Mouse (Mus musculus) kidney, embryonic 14.5 days (tissue): ENCODE measurements around the gene Ciita. TPM values are rescaled to one million over a fixed set of nuclear protein-coding genes. Genes with fewer than 3 reads are reported as not detected.

Experiments
- ATAC-seq: fragments of 200-750 bp; cut with Nextera tagmentation; 2 replicates; pipeline ENCODE4 v1.8.0; 2017; ENCODE audit warnings: moderate number of reproducible peaks, mild to moderate bottlenecking, moderate TSS enrichment, moderate library complexity; ENCODE audit not compliant: low FRiP score, low TSS enrichment
- H3K27ac ChIP-seq: fragments of 300-500 bp; sonication (generic); 2 replicates; pipeline ENCODE4 v1.5.1; 2014; ENCODE audit warnings: low read depth, mild to moderate bottlenecking, low read length, moderate library complexity, mixed read lengths
- H3K27me3 ChIP-seq: fragments of 300-500 bp; sonication (generic); 2 replicates; pipeline ENCODE4 v1.6.1; 2014; ENCODE audit warnings: mild to moderate bottlenecking, low read length; ENCODE audit not compliant: control insufficient read depth, insufficient read depth
- H3K36me3 ChIP-seq: fragments of 300-500 bp; sonication (generic); 2 replicates; pipeline ENCODE4 v1.6.1; 2014; ENCODE audit warnings: low read length, mixed read lengths; ENCODE audit not compliant: control insufficient read depth, insufficient read depth
- H3K4me1 ChIP-seq: fragments of 300-500 bp; sonication (generic); 2 replicates; pipeline ENCODE4 v1.6.1; 2014; ENCODE audit warnings: low read length, mixed read lengths; ENCODE audit not compliant: control insufficient read depth, insufficient read depth
- H3K4me2 ChIP-seq: fragments of 300-500 bp; sonication (generic); replicated peaks from 2 replicates; pipeline ENCODE4 v1.6.1; 2014; ENCODE audit warnings: low read depth, mild to moderate bottlenecking, low read length
- H3K4me3 ChIP-seq: fragments of 300-500 bp; sonication (generic); 2 replicates; pipeline ENCODE4 v1.5.1; 2014; ENCODE audit warnings: mild to moderate bottlenecking, low read length
- H3K9ac ChIP-seq: fragments of 300-500 bp; sonication (generic); 2 replicates; pipeline ENCODE4 v1.6.1; 2014; ENCODE audit warnings: low read depth, mild to moderate bottlenecking, low read length, moderate library complexity
- H3K9me3 ChIP-seq: fragments of 300-500 bp; sonication (generic); 2 replicates; pipeline ENCODE4 v1.6.1; 2016; ENCODE audit warnings: low read length; ENCODE audit not compliant: control insufficient read depth
- WGBS: fragments of 180-500 bp; shearing (Covaris S2); extraction: QIAGEN DNeasy Blood & Tissue Kit; methylation state at CpG from one replicate; pipeline ENCODE4 v1.1.7; 2014; 5-methylcytosine and 5-hydroxymethylcytosine counted together
- polyA plus RNA-seq: library from polyadenylated mRNA; unstranded; fragments of >200 nt; fragmentation: Nextera tagmentation; extraction: Ambion mirVana; gene quantifications from 2 replicates; pipeline ENCODE4 v1.2.1, GENCODE M21; 2014

The Ciita gene
- polyA plus RNA-seq, result 0.31 and 1.4 TPM in 2 replicates

GRCm38 (mm10) chr16:10479857-10480256 is at the start of gene Ciita:
Gene Ciita, plus strand, starts transcription at chr16:10480059.
- Histone ChIP-seq H3K4me1 (no peaks in the 10 kb centered on the region), H3K27me3 (no peaks in the 10 kb centered on the region), H3K9me3 (no peaks in the 10 kb centered on the region), H3K4me2 (no peak within 1 kb of the TSS), H3K9ac (no peak within 1 kb of the TSS), H3K4me3 (no peak within 1 kb of the TSS), H3K36me3 (no peaks in the 10 kb centered on the region), H3K27ac (no peak within 1 kb of the TSS)
- no peak for ATAC-seq
- WGBS, result 84% methylated on average over 5 of the region's 5 CpGs

GRCm38 (mm10) chr16:10431911-10432310 is 47.9 kb upstream of the Ciita start:
- WGBS, result 83% methylated on average over 1 of the region's 1 CpGs
- no peaks in the 10 kb centered on the region for H3K4me1 ChIP-seq
- H3K27ac ChIP-seq, result no peak overlapping the region
- H3K4me2 ChIP-seq, result no peak overlapping the region
- H3K36me3 ChIP-seq, result no peaks in the 10 kb centered on the region
- no peak for ATAC-seq
- no peaks in the 10 kb centered on the region for H3K9me3 ChIP-seq
- no peak overlapping the region for H3K4me3 ChIP-seq
- H3K9ac ChIP-seq, result no peak overlapping the region
- no peaks in the 10 kb centered on the region for H3K27me3 ChIP-seq

- no peak overlapping the region for H3K9ac ChIP-seq
- no peak overlapping the region for H3K4me2 ChIP-seq
- no peaks in the 10 kb centered on the region for H3K9me3 ChIP-seq
- ATAC-seq, result no peak
- H3K36me3 ChIP-seq, result no peaks in the 10 kb centered on the region
- no peaks in the 10 kb centered on the region for H3K27me3 ChIP-seq
- WGBS, result 78% methylated on average over 4 of the region's 4 CpGs
- H3K4me1 ChIP-seq, result no peaks in the 10 kb centered on the region
- H3K27ac ChIP-seq, result no peak overlapping the region
- H3K4me3 ChIP-seq, result no peak overlapping the region
Measured at GRCm38 (mm10) chr16:10432387-10432786, 47.5 kb upstream of the Ciita start.

- Histone ChIP-seq H3K36me3 (no peaks in the 10 kb centered on the region), H3K27me3 (no peaks in the 10 kb centered on the region), H3K4me3 (no peak overlapping the region), H3K4me2 (no peak overlapping the region), H3K4me1 (no peaks in the 10 kb centered on the region), H3K9ac (no peak overlapping the region), H3K9me3 (no peaks in the 10 kb centered on the region), H3K27ac (no peak overlapping the region)
- no peak for ATAC-seq
- 89% methylated on average over 5 of the region's 5 CpGs for WGBS
Measured at GRCm38 (mm10) chr16:10433344-10433743, 46.5 kb upstream of the Ciita start.

- Histone ChIP-seq H3K27me3 (no peaks in the 10 kb centered on the region), H3K9me3 (no peaks in the 10 kb centered on the region), H3K36me3 (no peaks in the 10 kb centered on the region), H3K4me3 (no peak overlapping the region), H3K27ac (no peak overlapping the region), H3K4me1 (no peaks in the 10 kb centered on the region), H3K9ac (no peak overlapping the region), H3K4me2 (no peak overlapping the region)
- 68% methylated on average over 6 of the region's 6 CpGs for WGBS
- 0 out of 2 replicates have a peak, but pooled peaks have one; percentile 35 for ATAC-seq
Measured at GRCm38 (mm10) chr16:10436166-10436565, 43.7 kb upstream of the Ciita start.

- Histone ChIP-seq H3K27ac (no peak overlapping the region), H3K4me3 (no peak overlapping the region), H3K9ac (no peak overlapping the region), H3K4me1 (no peaks in the 10 kb centered on the region), H3K9me3 (no peaks in the 10 kb centered on the region), H3K27me3 (no peaks in the 10 kb centered on the region), H3K4me2 (no peak overlapping the region), H3K36me3 (no peaks in the 10 kb centered on the region)
- 91% methylated on average over 5 of the region's 5 CpGs for WGBS
- no peak for ATAC-seq
Measured at GRCm38 (mm10) chr16:10438055-10438454, 41.8 kb upstream of the Ciita start.

GRCm38 (mm10) chr16:10441328-10441727 is 38.5 kb upstream of the Ciita start:
- H3K4me3 ChIP-seq, result no peak overlapping the region
- no peak overlapping the region for H3K27ac ChIP-seq
- no peaks in the 10 kb centered on the region for H3K36me3 ChIP-seq
- 0 out of 2 replicates have a peak, but pooled peaks cover 2% of the 10 kb centered on the region for H3K4me1 ChIP-seq
- H3K4me2 ChIP-seq, result no peak overlapping the region
- no peak for ATAC-seq
- H3K9ac ChIP-seq, result no peak overlapping the region
- no peaks in the 10 kb centered on the region for H3K9me3 ChIP-seq
- no peaks in the 10 kb centered on the region for H3K27me3 ChIP-seq
- 84% methylated on average over 6 of the region's 6 CpGs for WGBS

- Histone ChIP-seq H3K4me2 (no peak overlapping the region), H3K4me1 (0 out of 2 replicates have a peak, but pooled peaks cover 6% of the 10 kb centered on the region), H3K9ac (no peak overlapping the region), H3K27me3 (no peaks in the 10 kb centered on the region), H3K36me3 (no peaks in the 10 kb centered on the region), H3K4me3 (no peak overlapping the region), H3K9me3 (no peaks in the 10 kb centered on the region), H3K27ac (no peak overlapping the region)
- ATAC-seq, result no peak
- 91% methylated on average over 4 of the region's 4 CpGs for WGBS
Measured at GRCm38 (mm10) chr16:10441761-10442160, 38.1 kb upstream of the Ciita start.

GRCm38 (mm10) chr16:10443723-10444122 is 36.1 kb upstream of the Ciita start:
- H3K4me2 ChIP-seq, result no peak overlapping the region
- H3K4me3 ChIP-seq, result no peak overlapping the region
- no peak for ATAC-seq
- peaks cover 17% of the 10 kb centered on the region for H3K4me1 ChIP-seq
- H3K27me3 ChIP-seq, result no peaks in the 10 kb centered on the region
- no peak overlapping the region for H3K27ac ChIP-seq
- H3K9ac ChIP-seq, result no peak overlapping the region
- H3K9me3 ChIP-seq, result no peaks in the 10 kb centered on the region
- no peaks in the 10 kb centered on the region for H3K36me3 ChIP-seq
